Mouse (Mus musculus): ENCODE results near the gene Rasgrf1. TPM values are rescaled to one million over a fixed set of nuclear protein-coding genes. Genes with fewer than 3 reads are reported as not detected.

Rasgrf1 gene
- polyA plus RNA-seq, 1 experiment from 2014 or later = 0.02 TPM

DNA sequence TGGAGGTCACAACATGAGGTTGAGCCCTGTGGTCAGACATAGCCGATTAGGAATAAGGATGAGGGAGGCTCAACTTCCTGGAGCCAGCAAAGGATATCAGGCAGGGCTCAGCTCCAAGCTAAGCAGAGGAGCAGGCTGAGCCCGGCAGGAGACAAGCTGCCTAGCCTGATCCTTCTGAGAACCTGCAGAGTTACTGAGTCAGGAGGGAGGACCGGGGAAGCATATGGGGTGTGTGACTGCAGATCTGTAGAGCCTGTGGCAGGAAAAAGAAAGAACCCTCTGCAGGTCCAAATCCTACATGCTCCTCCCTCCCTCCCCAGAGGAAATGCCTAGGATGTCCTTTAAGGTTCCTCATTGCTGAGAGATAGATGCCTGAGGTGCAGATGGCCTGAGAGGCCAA, 62.6 kb downstream of the Rasgrf1 start:
- 30% methylated on average over 3 of the region's 3 CpGs for WGBS (ENCODE audit: insufficient replicate concordance)
- H3K4me2 ChIP-seq (ENCODE audit: low read depth, low read length) = no peak overlapping the region
- no peaks in the 10 kb centered on the region for H3K36me3 ChIP-seq (ENCODE audit: control insufficient read depth, insufficient read depth)
- H3K4me3 ChIP-seq (ENCODE audit: low read depth, low read length) = no peak overlapping the region
- H3K9me3 ChIP-seq (replicated peaks; ENCODE audit: control insufficient read depth, low read length) = no peaks in the 10 kb centered on the region
- no peak overlapping the region for H3K9ac ChIP-seq (ENCODE audit: low read depth, low read length)
- no peak overlapping the region for H3K27ac ChIP-seq (ENCODE audit: low read length)
- no peak for ATAC-seq (ENCODE audit: low read depth)
- no peaks in the 10 kb centered on the region for H3K4me1 ChIP-seq (ENCODE audit: control insufficient read depth, low read depth, low read length)
- no peaks in the 10 kb centered on the region; the same call in 1 of the 2 replicates for H3K27me3 ChIP-seq (ENCODE audit: control insufficient read depth, insufficient read depth, low read depth, low read length)

DNA sequence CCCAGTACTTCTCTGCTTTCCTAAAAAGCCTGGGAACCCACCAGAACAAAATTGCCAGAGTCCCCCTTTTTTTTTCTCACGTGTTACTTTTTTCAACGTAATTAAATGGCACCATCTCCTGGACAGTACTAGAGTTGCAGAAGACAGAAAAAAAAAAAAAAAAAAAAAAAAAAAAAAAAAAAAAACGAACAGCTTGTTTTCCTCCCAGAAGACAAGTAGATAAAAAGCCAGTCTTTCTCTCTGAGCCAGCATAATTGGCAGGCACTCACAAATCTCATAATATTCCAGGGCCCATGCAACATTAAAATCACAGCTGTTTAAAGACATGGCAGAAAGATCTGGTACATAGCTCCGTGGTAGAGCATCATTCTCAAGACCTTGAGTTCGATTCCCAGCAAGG, 64.1 kb downstream of the Rasgrf1 start:
- H3K4me2 ChIP-seq (ENCODE audit: low read depth, low read length) = no peak overlapping the region
- no peak overlapping the region for H3K27ac ChIP-seq (ENCODE audit: low read length)
- no peak overlapping the region for H3K9ac ChIP-seq (ENCODE audit: low read depth, low read length)
- H3K27me3 ChIP-seq (ENCODE audit: control insufficient read depth, insufficient read depth, low read depth, low read length) = no peaks in the 10 kb centered on the region; the same call in 1 of the 2 replicates
- no peak for ATAC-seq (ENCODE audit: low read depth)
- H3K9me3 ChIP-seq (replicated peaks; ENCODE audit: control insufficient read depth, low read length) = no peaks in the 10 kb centered on the region
- WGBS (ENCODE audit: insufficient replicate concordance) = 26% methylated on average over 5 of the region's 5 CpGs
- H3K4me3 ChIP-seq (ENCODE audit: low read depth, low read length) = no peak overlapping the region
- no peaks in the 10 kb centered on the region for H3K4me1 ChIP-seq (ENCODE audit: control insufficient read depth, low read depth, low read length)
- H3K36me3 ChIP-seq (ENCODE audit: control insufficient read depth, insufficient read depth) = no peaks in the 10 kb centered on the region

DNA sequence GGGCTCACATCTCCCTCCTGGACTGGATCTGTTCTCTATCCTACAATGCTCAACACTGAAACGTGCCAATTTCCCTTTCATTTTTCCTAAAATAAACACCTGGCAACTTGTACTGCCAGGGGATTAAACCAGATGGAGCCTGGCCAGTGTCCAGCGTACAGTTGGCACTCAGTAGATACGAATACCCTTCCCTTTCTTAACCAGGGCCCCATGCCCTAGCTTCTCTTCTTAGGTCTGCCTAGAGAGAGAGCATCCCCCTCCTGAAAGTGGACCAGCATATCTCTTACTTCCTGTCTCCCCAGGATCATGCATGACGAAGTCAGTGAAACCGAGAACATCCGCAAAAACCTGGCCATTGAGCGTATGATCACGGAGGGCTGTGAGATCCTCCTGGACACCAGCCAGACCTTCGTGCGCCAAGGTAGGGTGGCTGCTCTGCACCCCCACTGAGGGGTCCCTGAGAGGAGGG, 64.8 kb downstream of the Rasgrf1 start:
- no peak for ATAC-seq (ENCODE audit: low read depth)
- 63% methylated on average over 10 of the region's 10 CpGs for WGBS (ENCODE audit: insufficient replicate concordance)
- Histone ChIP-seq H3K9me3 (replicated peaks; ENCODE audit: control insufficient read depth, low read length) (no peaks in the 10 kb centered on the region), H3K4me3 (ENCODE audit: low read depth, low read length) (no peak overlapping the region), H3K4me2 (ENCODE audit: low read depth, low read length) (no peak overlapping the region), H3K36me3 (ENCODE audit: control insufficient read depth, insufficient read depth) (no peaks in the 10 kb centered on the region), H3K27ac (ENCODE audit: low read length) (no peak overlapping the region), H3K4me1 (ENCODE audit: control insufficient read depth, low read depth, low read length) (no peaks in the 10 kb centered on the region), H3K27me3 (ENCODE audit: control insufficient read depth, insufficient read depth, low read depth, low read length) (no peaks in the 10 kb centered on the region; the same call in 1 of the 2 replicates), H3K9ac (ENCODE audit: low read depth, low read length) (no peak overlapping the region)

DNA sequence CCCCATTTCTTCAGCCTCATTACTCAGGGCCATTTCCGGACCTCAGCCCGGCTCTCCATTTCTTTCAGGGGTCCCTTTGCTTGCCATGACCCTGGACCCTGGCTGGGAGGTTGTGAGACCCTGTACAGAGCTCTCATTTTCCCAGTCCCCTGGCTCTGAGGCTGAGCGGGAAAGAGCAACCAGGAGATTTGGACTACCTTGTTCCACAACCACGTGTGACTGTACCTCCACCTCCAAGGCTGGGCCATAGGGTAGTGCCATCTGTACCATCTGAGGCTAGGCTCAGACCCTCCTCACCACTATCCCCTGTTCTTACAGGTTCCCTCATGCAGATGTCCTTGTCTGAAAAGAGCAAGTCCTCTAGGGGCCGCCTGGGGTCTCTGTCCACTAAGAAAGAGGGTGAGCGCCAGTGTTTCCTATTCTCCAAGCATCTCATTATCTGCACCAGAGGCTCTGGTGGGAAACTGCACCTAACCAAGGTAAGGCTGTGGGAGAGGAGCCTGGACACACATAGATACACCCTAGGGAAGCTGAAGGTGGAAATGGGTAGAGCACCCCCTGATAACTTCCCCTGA, 66.7 kb downstream of the Rasgrf1 start:
- no peaks in the 10 kb centered on the region; the same call in 1 of the 2 replicates for H3K27me3 ChIP-seq (ENCODE audit: control insufficient read depth, insufficient read depth, low read depth, low read length)
- no peak overlapping the region for H3K4me3 ChIP-seq (ENCODE audit: low read depth, low read length)
- WGBS (ENCODE audit: insufficient replicate concordance) = 57% methylated on average over 6 of the region's 6 CpGs
- ATAC-seq (ENCODE audit: low read depth) = no peak
- H3K27ac ChIP-seq (ENCODE audit: low read length) = no peak overlapping the region
- H3K4me2 ChIP-seq (ENCODE audit: low read depth, low read length) = no peak overlapping the region
- no peaks in the 10 kb centered on the region for H3K9me3 ChIP-seq (replicated peaks; ENCODE audit: control insufficient read depth, low read length)
- no peak overlapping the region for H3K9ac ChIP-seq (ENCODE audit: low read depth, low read length)
- no peaks in the 10 kb centered on the region for H3K4me1 ChIP-seq (ENCODE audit: control insufficient read depth, low read depth, low read length)
- H3K36me3 ChIP-seq (ENCODE audit: control insufficient read depth, insufficient read depth) = no peaks in the 10 kb centered on the region

DNA sequence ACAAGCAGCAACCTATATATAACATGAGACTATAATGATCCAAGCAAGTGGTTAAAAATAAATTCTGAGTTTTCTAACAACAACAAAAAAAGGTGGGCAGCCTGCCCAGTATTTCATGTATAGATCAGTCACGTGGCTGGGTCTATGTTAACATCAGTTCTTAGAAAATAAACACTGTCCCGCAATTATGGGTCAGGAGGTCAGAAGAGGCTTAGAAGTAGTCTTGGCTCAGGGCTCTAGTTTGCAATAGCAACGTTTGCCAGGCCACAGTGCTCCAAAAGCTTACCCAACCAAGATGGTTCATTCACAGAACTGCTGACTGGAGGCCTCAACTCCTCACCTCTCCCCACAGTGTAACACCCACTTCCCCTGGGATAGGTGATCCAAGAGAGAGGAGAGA, 69.5 kb downstream of the Rasgrf1 start:
- Histone ChIP-seq H3K36me3 (ENCODE audit: control insufficient read depth, insufficient read depth) (no peaks in the 10 kb centered on the region), H3K4me2 (ENCODE audit: low read depth, low read length) (no peak overlapping the region), H3K9me3 (replicated peaks; ENCODE audit: control insufficient read depth, low read length) (no peaks in the 10 kb centered on the region), H3K9ac (ENCODE audit: low read depth, low read length) (no peak overlapping the region), H3K4me1 (ENCODE audit: control insufficient read depth, low read depth, low read length) (no peaks in the 10 kb centered on the region), H3K27ac (ENCODE audit: low read length) (no peak overlapping the region), H3K4me3 (ENCODE audit: low read depth, low read length) (no peak overlapping the region), H3K27me3 (ENCODE audit: control insufficient read depth, insufficient read depth, low read depth, low read length) (no peaks in the 10 kb centered on the region)
- 24% methylated on average over 3 of the region's 3 CpGs for WGBS (ENCODE audit: insufficient replicate concordance)
- ATAC-seq (ENCODE audit: low read depth) = no peak

DNA sequence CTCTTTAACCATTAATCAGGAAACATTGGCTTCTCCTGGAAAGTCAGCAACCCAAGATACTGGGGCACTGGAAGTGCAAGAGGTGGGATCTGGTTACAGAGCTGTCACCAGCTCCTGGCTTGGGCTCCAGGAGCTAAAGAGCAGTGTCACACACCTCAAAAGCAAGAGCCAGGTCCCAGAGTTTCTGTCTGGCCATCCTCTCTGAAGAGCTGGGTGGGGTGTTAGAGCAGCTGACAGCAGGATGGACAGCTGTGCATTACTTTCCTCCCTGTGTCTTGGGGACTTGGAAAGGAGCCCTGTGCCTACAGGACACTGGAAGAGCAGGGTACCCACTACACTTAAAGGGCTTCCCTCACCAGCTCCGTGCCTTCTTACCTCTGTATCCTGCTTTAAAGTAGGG, 72.5 kb downstream of the Rasgrf1 start:
- Histone ChIP-seq H3K4me2 (ENCODE audit: low read depth, low read length) (no peak overlapping the region), H3K27me3 (ENCODE audit: control insufficient read depth, insufficient read depth, low read depth, low read length) (no peaks in the 10 kb centered on the region), H3K4me3 (ENCODE audit: low read depth, low read length) (no peak overlapping the region), H3K27ac (ENCODE audit: low read length) (no peak overlapping the region), H3K9me3 (replicated peaks; ENCODE audit: control insufficient read depth, low read length) (no peaks in the 10 kb centered on the region), H3K36me3 (ENCODE audit: control insufficient read depth, insufficient read depth) (no peaks in the 10 kb centered on the region), H3K9ac (ENCODE audit: low read depth, low read length) (no peak overlapping the region), H3K4me1 (ENCODE audit: control insufficient read depth, low read depth, low read length) (no peaks in the 10 kb centered on the region)
- WGBS (ENCODE audit: insufficient replicate concordance) = 46% methylated on average over 1 of the region's 1 CpGs
- ATAC-seq (ENCODE audit: low read depth) = no peak

DNA sequence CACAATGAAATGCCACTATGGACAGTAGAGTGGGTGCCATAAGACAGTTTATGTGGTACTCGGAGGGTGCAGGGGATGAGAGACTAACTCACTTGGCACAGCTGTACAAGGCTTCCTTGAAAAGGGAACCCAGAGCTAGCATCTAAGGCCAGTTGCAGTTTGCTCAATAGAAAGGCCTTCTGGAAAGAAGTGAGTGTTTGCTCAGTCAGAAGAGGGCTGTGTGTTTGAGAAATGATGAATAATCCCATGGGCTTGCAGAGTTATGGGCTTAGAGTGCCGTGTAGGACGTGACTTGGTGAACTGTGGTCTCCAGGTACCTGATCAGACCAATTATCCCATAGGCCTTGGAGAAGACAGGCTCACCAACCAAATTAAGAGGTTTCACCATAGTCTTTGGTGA, 78.3 kb downstream of the Rasgrf1 start:
- no peak for ATAC-seq (ENCODE audit: low read depth)
- Histone ChIP-seq H3K36me3 (ENCODE audit: control insufficient read depth, insufficient read depth) (no peaks in the 10 kb centered on the region), H3K9me3 (replicated peaks; ENCODE audit: control insufficient read depth, low read length) (no peaks in the 10 kb centered on the region), H3K4me3 (ENCODE audit: low read depth, low read length) (no peak overlapping the region), H3K27me3 (ENCODE audit: control insufficient read depth, insufficient read depth, low read depth, low read length) (no peaks in the 10 kb centered on the region), H3K4me2 (ENCODE audit: low read depth, low read length) (no peak overlapping the region), H3K9ac (ENCODE audit: low read depth, low read length) (no peak overlapping the region), H3K27ac (ENCODE audit: low read length) (no peak overlapping the region), H3K4me1 (ENCODE audit: control insufficient read depth, low read depth, low read length) (no peaks in the 10 kb centered on the region)
- 55% methylated on average over 3 of the region's 3 CpGs for WGBS (ENCODE audit: insufficient replicate concordance)

DNA sequence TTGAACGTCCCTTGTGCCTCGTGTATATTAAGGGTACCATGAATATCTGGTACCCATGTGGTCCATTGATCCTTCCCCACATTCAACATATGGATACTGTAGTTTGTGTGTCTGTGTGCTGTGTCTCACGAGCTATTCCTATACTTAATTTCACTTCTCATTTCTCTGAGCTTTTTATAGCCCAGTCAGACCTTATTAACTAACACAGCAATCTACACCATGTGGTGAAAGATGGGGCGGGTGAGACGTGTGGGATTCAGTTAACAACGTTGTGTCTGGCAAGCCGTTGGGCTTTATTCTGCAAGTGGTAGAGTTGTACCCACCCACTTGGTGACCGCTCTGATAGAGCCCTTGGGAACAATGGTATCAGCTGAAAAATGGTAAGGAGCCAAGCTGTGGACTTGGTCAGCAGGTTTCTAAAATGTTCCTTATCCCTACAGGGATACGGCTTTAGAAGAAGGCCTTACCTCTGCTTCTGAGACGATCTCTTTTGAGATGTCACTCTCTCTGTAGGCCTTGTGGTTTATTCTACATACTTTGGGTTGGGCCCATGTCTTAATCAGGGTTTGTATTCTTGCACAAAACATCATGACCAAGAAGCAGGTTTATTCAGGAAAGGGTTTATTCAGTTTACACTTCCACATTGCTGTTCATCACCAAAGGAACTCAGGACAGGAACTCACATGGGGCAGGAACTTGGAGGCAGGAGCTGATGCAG, 79.3 kb downstream of the Rasgrf1 start:
- WGBS (ENCODE audit: insufficient replicate concordance) = 64% methylated on average over 10 of the region's 10 CpGs
- H3K4me3 ChIP-seq (ENCODE audit: low read depth, low read length) = no peak overlapping the region
- H3K9ac ChIP-seq (ENCODE audit: low read depth, low read length) = no peak overlapping the region
- ATAC-seq (ENCODE audit: low read depth) = no peak
- no peak overlapping the region for H3K4me2 ChIP-seq (ENCODE audit: low read depth, low read length)
- H3K4me1 ChIP-seq (ENCODE audit: control insufficient read depth, low read depth, low read length) = no peaks in the 10 kb centered on the region
- H3K36me3 ChIP-seq (ENCODE audit: control insufficient read depth, insufficient read depth) = no peaks in the 10 kb centered on the region
- no peak overlapping the region for H3K27ac ChIP-seq (ENCODE audit: low read length)
- no peaks in the 10 kb centered on the region for H3K27me3 ChIP-seq (ENCODE audit: control insufficient read depth, insufficient read depth, low read depth, low read length)
- H3K9me3 ChIP-seq (replicated peaks; ENCODE audit: control insufficient read depth, low read length) = no peaks in the 10 kb centered on the region

DNA sequence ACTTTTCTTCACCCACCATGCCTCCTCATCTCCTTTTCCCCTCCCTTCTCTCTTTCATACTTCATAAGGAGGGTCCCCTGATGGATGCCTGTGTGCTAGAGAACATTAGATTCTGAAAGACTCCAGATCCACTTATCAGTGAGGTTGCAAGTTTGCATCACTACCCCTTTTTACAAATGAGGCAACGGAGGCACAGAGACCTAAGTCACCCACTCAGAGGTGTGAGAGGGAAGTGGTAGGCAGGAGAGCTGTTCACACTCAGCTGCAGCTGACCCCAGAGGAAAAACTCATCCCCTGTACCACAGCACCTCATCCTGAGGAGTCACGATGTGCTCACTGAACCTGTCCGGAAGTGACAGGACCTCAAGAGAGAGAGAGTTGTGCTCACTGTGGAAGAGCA, 96.7 kb downstream of the Rasgrf1 start:
- Histone ChIP-seq H3K4me1 (ENCODE audit: control insufficient read depth, low read depth, low read length) (no peaks in the 10 kb centered on the region), H3K9me3 (replicated peaks; ENCODE audit: control insufficient read depth, low read length) (no peaks in the 10 kb centered on the region), H3K9ac (ENCODE audit: low read depth, low read length) (no peak overlapping the region), H3K27ac (ENCODE audit: low read length) (no peak overlapping the region), H3K27me3 (ENCODE audit: control insufficient read depth, insufficient read depth, low read depth, low read length) (no peaks in the 10 kb centered on the region), H3K36me3 (ENCODE audit: control insufficient read depth, insufficient read depth) (no peaks in the 10 kb centered on the region), H3K4me3 (ENCODE audit: low read depth, low read length) (no peak overlapping the region), H3K4me2 (ENCODE audit: low read depth, low read length) (no peak overlapping the region)
- ATAC-seq (ENCODE audit: low read depth) = no peak
- 56% methylated on average over 3 of the region's 3 CpGs for WGBS (ENCODE audit: insufficient replicate concordance)
